Mouse (Mus musculus): ENCODE measurements around the gene Rpl36. TPM values are rescaled to one million over a fixed set of nuclear protein-coding genes. Genes with fewer than 3 reads are reported as not detected.

Rpl36 gene
- total and polyA plus RNA-seq, 3 experiments, result 2,385 to 3,914 TPM; not detected in 1

DNA sequence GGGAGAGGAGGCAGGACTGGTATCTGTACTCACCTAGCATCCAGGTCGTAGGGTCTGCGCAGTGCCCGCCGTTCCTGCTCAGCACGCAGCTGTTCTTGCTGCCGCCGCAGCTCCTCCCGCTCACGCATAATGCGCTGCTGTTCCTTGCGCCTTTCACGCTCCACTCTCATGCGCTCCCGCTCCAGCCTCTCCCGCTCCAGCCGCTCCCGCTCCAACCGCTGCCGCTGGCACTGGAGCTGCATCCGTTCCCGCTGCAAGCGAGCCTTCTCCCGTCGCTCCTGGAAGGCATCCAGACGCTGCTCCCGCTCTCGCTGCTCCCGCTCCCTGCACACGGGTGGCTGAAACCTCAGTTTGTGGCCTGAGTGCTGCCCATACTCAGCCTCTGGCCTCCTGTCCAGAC, 46.9 kb upstream of the Rpl36 start:
- Histone ChIP-seq H3K4me3 (ENCODE audit: control insufficient read depth in 1 of 2, insufficient read depth in 1 of 2, low read depth in 2 of 2, low read length in 2 of 2) (no peak overlapping the region), H3K79me2 (ENCODE audit: control insufficient read depth, insufficient read depth, low read length, poor library complexity) (no peaks in the 10 kb centered on the region), H3K9ac (ENCODE audit: control insufficient read depth, low read depth, low read length, poor library complexity, severe bottlenecking) (no peak overlapping the region), H3K27ac (ENCODE audit: control insufficient read depth, low read depth, low read length) (no peak overlapping the region), H3K4me1 (ENCODE audit: control insufficient read depth in 1 of 2, insufficient read depth in 2 of 2, low read length in 2 of 2) (no peaks in the 10 kb centered on the region), H3K9me3 (replicated peaks; ENCODE audit: insufficient read depth, low read length) (no peaks in the 10 kb centered on the region), H3K27me3 (ENCODE audit: control insufficient read depth in 1 of 2, insufficient read depth in 2 of 2, low read length in 2 of 2) (no peaks in the 10 kb centered on the region), H3K36me3 (ENCODE audit: control insufficient read depth in 1 of 2, insufficient read depth in 2 of 2, low read length in 2 of 2) (peaks cover 0 to 24% of the 10 kb centered on the region in 2 experiments; a peak in 2 of 4 replicates)
- TF ChIP-seq USF2 (IDR thresholded peaks at IDR 0.05; ENCODE audit: borderline replicate concordance in 1 of 2, insufficient read depth in 1 of 2, low read depth in 1 of 2, low read length in 2 of 2), result no peak
- no peak for TF ChIP-seq TAL1 (IDR thresholded peaks at IDR 0.05; ENCODE audit: low read length)
- TF ChIP-seq ZMIZ1 (IDR thresholded peaks at IDR 0.05; ENCODE audit: low read depth, low read length), result no peak
- TF ChIP-seq UBTF (IDR thresholded peaks at IDR 0.05; ENCODE audit: borderline replicate concordance, insufficient read depth, low read depth, low read length), result no peak
- no peak for TF ChIP-seq EP300 (IDR thresholded peaks at IDR 0.05; ENCODE audit: low read depth in 1 of 2, low read length in 2 of 2)
- TF ChIP-seq NELFE (IDR thresholded peaks at IDR 0.05; ENCODE audit: low read depth, low read length), result no peak
- TF ChIP-seq ZC3H11A (IDR thresholded peaks at IDR 0.05; ENCODE audit: low read depth, low read length), result no peak
- no peak for TF ChIP-seq CTCF (IDR thresholded peaks at IDR 0.05 in 2 of 3, conservative IDR thresholded peaks at IDR 0.05 in 1 of 3; ENCODE audit: control insufficient read depth in 1 of 3, insufficient read depth in 1 of 3, low read depth in 2 of 3, low read length in 3 of 3, poor library complexity in 1 of 3, severe bottlenecking in 1 of 3)
- TF ChIP-seq ZNF384 (IDR thresholded peaks at IDR 0.05; ENCODE audit: low read depth, low read length), result no peak
- TF ChIP-seq HCFC1 (IDR thresholded peaks at IDR 0.05; ENCODE audit: low read depth, low read length), result no peak
- TF ChIP-seq JUND (IDR thresholded peaks at IDR 0.05; ENCODE audit: low read depth, low read length), result no peak
- TF ChIP-seq E2F4 (IDR thresholded peaks at IDR 0.05; ENCODE audit: borderline replicate concordance, low read depth, low read length), result no peak
- TF ChIP-seq MAZ (IDR thresholded peaks at IDR 0.05; ENCODE audit: low read depth, low read length), result no peak
- TF ChIP-seq TBP (IDR thresholded peaks at IDR 0.05; ENCODE audit: low read depth, low read length), result no peak
- no peak for TF ChIP-seq USF1 (IDR thresholded peaks at IDR 0.05; ENCODE audit: low read depth, low read length)
- no peak for TF ChIP-seq MYB (IDR thresholded peaks at IDR 0.05; ENCODE audit: low read depth, low read length)
- no peak for TF ChIP-seq GABPA (IDR thresholded peaks at IDR 0.05; ENCODE audit: low read depth, low read length)
- no peak for TF ChIP-seq ETS1 (IDR thresholded peaks at IDR 0.05; ENCODE audit: low read depth, low read length)
- TF ChIP-seq BHLHE40 (IDR thresholded peaks at IDR 0.05; ENCODE audit: borderline replicate concordance, low read depth, low read length), result no peak
- TF ChIP-seq RCOR1 (IDR thresholded peaks at IDR 0.05; ENCODE audit: low read depth, low read length), result no peak
- DNase-seq (ENCODE audit: low read depth, low spot score), result no peak

GRCm38 (mm10) chr17:56566918-56567317, 46.3 kb upstream of the Rpl36 start:
- H3K36me3 ChIP-seq (ENCODE audit: control insufficient read depth in 1 of 2, insufficient read depth in 2 of 2, low read length in 2 of 2), result peaks cover 0 to 23% of the 10 kb centered on the region in 2 experiments; a peak in 2 of 4 replicates
- no peaks in the 10 kb centered on the region for H3K4me1 ChIP-seq (ENCODE audit: control insufficient read depth in 1 of 2, insufficient read depth in 2 of 2, low read length in 2 of 2)

More at GRCm38 (mm10) chr17:56566918-56567317, 46.3 kb upstream of the Rpl36 start:
- Histone ChIP-seq H3K27ac (ENCODE audit: control insufficient read depth, low read depth, low read length) (no peak overlapping the region), H3K27me3 (ENCODE audit: control insufficient read depth in 1 of 2, insufficient read depth in 2 of 2, low read length in 2 of 2) (no peaks in the 10 kb centered on the region), H3K79me2 (ENCODE audit: control insufficient read depth, insufficient read depth, low read length, poor library complexity) (no peaks in the 10 kb centered on the region), H3K9ac (ENCODE audit: control insufficient read depth, low read depth, low read length, poor library complexity, severe bottlenecking) (no peak overlapping the region), H3K9me3 (replicated peaks; ENCODE audit: insufficient read depth, low read length) (no peaks in the 10 kb centered on the region), H3K4me3 (ENCODE audit: control insufficient read depth in 1 of 2, insufficient read depth in 1 of 2, low read depth in 2 of 2, low read length in 2 of 2) (no peak overlapping the region)
- no peak for TF ChIP-seq ZMIZ1 (IDR thresholded peaks at IDR 0.05; ENCODE audit: low read depth, low read length)
- no peak for TF ChIP-seq POLR2AphosphoS5 (IDR thresholded peaks at IDR 0.05; ENCODE audit: borderline replicate concordance, low read depth, low read length)
- no peak for TF ChIP-seq NELFE (IDR thresholded peaks at IDR 0.05; ENCODE audit: low read depth, low read length)
- TF ChIP-seq NRF1 (IDR thresholded peaks at IDR 0.05; ENCODE audit: insufficient read depth, low read depth, low read length, poor library complexity, severe bottlenecking), result no peak
- no peak for TF ChIP-seq SMC3 (IDR thresholded peaks at IDR 0.05; ENCODE audit: low read depth, low read length)
- TF ChIP-seq USF1 (IDR thresholded peaks at IDR 0.05; ENCODE audit: low read depth, low read length), result no peak
- no peak for TF ChIP-seq SIN3A (IDR thresholded peaks at IDR 0.05; ENCODE audit: low read length)
- TF ChIP-seq ZKSCAN1 (IDR thresholded peaks at IDR 0.05; ENCODE audit: low read depth, low read length), result no peak
- DNase-seq (ENCODE audit: low read depth, low spot score), result no peak

All from MEL (cell line).